Mouse (Mus musculus) gastrocnemius, postnatal 10 days (tissue): ENCODE measurements around the gene Myt1. TPM values are rescaled to one million over a fixed set of nuclear protein-coding genes. Genes with fewer than 3 reads are reported as not detected.

Experiments
- DNase-seq: peaks from one replicate; pipeline ENCODE4 v3.0.0; 2021; ENCODE audit warnings: mixed read lengths
- long read RNA-seq, 2 experiments: library from polyadenylated mRNA; stranded (forward); transcript quantifications; one replicate each; pipeline ENCODE4 v2.0.0; 2021
- total RNA-seq, 2 experiments: library from RNA; stranded (reverse); gene quantifications; 2 replicates each; pipeline ENCODE4 v1.2.3; 2021

Gene Myt1
- under 1 TPM in 1 of 2 experiments, not detected in 1; 0.09 TPM for total RNA-seq
- long read RNA-seq, experiment 1: 0 reads
- long read RNA-seq, experiment 2: 0 reads

DNA sequence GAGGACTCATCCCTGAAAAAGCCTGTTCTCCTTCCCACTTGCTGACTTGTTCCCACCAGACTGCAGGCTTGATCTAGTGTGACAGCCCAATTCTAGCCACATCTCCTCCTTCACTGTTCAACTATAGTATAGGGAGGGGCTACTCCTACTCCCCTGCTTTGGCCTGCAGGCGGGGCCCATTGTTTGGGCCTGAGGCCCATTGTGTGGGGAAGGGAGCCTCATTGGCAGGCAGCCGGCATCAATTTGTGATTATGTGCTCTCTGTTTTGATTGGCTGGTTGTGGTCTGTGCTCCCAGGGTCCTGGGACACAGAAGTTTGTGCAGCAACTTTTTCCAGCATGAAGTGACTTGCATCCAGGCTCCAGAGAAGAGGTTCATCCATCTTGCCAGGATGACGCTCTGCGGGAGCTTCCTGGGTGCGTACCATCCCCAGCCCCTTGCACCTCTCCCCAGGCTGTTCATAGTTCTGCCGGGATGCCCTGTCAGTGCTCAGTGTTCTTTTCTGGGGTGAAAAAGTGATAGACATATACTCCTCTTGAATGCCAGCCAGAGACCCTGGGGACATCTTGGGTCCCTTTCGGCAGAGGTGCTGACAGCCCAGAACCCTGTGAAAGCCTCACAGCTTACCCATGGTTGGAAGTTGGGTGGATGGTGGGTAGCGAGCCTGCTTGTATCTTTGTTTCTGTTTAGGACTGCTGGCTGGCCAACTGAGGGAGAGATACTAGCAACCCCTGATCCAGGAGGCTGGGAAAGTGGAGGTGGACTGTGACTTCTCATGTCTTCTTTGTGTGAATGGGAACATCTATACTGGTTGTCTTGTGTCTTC, at the start of gene Myt1:
Gene Myt1, plus strand, starts transcription at position 327 of the 825 bp plus-strand sequence.
- DNase-seq: no peak

DNA sequence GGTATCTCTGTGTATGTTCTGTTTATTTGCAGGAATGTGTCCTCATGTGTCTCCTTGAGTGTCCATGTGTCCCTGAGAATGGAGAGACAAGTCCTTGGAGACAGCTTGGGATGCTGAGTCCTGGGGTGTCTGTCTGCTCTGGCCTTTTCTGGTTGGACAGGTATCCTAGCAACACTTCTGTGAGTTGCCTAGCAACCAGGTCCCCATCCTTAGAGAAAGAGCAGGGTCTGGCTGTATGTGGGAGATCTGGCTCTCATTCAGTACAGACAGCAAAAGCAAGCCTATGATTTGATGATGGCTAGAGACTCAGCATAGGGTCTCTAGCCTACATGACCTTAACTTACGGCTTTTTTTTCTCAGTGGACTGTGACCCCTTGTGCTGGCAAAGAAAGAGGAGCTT, 49.4 kb upstream of the Myt1 start:
- no peak for DNase-seq

DNA sequence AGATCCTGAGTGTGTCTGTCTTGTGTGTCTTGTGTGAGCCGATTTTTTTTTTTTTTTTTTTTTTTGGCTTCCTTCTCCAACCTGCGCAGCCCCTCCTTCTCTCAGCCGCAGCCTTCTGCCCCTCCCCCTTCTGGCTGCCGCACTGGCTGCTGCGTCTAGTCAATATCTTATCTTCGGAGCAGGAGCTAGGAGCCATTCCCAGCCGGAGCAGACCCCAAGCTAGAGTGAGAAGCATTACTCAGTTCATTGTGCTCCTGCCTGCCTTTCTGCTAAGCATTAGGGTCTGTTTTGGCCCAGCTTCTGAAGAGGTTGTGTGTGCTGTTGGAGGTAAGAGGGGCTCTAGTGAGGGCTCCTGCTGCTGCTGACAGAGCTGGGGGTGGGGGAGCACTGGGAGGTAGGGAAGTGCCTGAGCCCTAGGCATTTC, 48.2 kb upstream of the Myt1 start, which contains the start of gene Oprl1:
Gene Oprl1, plus strand, starts transcription at position 114 of the 424 bp plus-strand sequence.
- no peak for DNase-seq

DNA sequence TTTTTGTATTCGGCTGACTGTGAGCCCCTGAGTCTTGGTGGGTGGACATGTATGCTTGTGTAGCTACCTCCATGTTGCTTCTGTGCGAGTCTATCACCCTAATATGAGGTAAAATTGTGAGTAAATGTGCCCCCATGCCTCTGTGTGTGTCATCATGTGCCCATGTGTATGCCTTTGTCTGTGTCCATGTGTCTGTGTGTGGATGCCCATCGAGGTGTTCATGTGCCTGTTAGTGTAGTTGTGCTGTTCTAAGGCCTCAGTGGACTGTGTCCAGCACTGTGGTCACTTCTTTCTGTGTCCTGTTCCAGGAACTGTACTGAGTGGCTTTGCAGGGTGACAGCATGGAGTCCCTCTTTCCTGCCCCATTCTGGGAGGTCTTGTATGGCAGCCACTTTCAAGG, 47.8 kb upstream of the Myt1 start:
- DNase-seq: no peak

DNA sequence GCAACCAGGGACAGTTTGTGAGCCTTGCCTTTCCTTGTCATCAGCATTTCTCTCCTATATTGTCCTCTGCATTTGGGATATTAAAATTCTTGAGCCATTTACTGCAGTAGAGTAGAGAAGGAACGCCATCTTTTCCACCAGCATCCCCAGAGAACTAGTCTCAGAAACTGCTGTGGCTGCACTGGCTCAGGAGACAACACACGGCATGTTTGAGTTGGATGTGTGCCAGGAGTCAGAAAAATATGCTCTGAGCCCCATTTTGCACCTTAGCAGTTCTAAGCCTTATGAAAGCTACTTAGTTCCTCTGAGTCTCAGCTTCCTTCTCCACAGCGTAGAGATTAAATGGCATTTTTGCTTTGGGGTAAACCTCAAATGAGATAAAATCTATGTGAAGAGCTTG, 46.1 kb upstream of the Myt1 start:
- no peak for DNase-seq

DNA sequence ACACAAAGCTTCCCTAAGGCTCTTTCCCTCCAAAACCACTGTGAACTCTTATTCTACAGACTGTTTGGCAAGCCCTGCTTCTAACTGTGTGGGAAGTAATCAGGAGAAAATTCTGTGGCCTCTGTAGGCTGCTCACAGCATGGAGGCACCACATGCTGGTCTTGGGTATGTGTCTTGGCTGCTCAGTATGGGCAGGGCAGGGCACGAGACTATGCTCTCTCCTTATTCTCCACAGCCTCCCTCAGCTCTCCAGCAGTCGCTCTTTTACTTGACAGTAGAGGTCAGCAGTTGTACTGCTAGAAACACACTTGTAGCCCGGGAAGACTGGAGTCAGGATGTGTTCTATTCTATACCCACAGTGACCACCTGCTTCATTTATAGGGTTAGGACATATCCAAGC, 43.1 kb upstream of the Myt1 start:
- no peak for DNase-seq

DNA sequence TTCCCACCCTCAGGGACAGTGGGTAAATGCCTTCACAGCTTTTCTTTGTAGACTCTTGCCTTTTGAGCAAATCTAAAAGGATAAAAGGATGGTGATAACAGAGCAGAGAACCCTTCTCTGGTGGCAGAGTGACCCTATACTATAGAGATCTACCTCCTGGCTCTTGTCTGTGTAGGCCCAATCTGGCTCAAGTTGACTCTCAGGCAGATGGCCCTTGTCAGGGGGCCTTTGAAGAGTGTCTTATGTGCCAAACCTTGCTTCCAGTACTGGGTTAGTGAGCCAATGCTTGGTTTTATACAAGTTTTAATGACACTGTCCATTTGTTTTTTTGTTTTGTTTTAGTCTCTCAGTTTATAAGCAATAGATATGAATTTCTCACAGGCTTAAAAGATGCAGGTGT, 41.9 kb upstream of the Myt1 start:
- DNase-seq: no peak

DNA sequence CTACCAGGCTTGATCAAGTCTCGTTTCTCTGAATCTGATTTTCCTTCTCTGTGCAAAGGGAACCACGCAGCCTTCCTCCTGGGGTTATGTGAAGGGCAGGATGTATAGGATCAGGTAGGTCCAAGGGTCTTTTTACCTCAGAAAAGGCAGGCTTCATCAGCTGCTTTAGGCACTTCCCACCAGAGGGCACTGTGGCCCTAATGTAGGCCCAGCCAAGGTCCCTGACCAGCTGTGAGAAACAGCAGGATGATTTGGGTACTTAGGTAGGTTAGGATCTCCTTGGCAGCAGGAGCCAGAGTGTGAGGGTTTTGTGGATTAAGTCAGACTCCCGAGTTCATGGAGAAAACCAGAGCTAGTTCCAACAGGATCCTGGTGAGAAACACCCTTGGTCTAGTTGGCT, 40.9 kb upstream of the Myt1 start:
- DNase-seq: no peak

DNA sequence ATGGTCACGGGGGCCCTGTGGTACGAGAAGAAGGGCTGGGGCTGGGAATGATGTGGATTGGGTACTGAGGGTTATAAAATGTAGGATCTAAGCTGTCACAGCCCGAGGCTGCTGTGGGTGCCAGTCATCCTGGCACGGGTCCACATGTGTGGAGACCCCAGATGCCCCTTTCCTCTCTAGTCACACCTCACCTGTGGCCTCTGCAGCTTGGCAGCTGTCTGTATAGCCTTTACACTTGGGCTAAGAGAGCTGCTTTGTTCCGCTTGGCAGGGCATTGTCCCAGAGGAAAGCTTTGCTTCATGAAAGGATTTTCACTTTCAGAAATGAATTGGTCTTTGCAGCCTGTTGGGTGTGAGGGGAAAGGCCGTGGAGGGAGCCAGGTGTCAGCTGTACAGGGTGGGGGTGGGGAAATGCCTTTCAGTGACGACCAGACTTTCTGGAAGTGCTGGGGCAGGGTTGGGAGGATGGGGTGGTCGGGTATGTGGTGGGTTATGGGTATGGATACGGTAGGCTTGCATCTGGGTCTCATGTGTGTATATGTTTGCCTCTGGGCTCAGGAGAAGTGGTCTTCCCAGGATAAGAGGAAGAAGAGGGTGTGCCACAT, 35.4 kb upstream of the Myt1 start:
- no peak for DNase-seq

DNA sequence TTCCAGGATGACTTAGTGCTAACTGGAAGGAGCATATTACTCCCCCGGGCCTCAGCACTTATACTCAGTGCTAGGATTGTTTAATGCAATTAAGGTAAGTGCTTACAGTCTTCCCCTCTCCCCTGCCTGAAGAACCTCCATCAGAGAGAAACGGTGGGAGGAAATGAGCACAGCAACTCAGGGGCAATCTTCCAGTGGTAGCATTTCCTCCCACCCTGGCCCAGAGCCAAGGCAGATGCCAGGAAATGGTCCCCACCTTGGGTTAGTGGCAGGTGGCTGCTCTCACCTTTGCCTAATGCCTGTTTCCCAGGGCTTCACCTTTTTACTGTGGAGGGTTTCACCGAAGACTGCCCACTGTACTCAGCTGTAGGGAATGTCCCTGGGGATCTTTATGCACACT, 33.1 kb upstream of the Myt1 start:
- DNase-seq: no peak

DNA sequence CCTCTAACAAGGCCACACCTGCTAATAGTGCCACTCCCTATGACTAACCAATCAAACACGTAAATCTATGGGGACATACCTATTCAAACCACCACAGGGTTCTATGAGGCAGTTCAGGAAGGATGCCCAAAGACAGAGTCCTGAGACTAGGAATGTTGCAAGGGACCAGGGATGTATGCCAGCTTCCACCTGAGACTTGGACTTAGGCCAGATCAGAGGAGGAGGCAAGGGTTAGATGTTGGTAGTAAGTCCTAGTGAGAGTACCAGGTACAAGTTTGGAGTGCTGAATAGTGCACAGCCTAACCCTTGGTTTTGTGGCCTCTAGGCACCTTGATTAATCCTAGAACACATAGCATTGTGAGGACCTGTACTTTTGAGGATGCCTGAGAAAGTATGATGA, 10.5 kb upstream of the Myt1 start:
- no peak for DNase-seq

DNA sequence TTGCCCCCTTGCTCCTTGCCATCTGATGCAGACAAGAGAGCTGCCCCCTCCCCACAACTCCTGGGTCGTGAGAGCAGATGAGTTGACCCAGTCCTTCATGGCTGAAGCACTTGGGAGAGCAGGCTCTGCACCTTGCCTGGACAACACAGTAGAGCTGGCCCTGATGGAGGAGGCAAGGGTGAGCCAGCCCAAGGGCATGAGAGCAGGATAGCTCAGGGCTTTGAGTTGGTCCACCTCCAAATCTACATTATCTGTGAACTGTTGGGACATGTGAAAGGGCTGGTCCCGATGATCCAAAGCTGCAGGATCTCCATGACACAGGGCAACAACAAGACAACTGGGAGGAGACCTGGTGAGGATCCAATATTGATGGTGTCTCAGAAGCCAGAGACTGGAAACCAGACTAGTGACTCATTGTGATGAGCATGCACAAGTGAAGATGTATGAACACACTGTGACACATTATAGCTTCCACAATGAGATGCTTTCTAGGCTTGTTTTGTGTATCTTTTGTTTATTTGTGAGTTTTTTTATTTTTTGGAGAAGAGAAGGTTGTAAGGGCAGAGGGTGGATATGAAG, 4.9 kb upstream of the Myt1 start:
- DNase-seq: no peak

DNA sequence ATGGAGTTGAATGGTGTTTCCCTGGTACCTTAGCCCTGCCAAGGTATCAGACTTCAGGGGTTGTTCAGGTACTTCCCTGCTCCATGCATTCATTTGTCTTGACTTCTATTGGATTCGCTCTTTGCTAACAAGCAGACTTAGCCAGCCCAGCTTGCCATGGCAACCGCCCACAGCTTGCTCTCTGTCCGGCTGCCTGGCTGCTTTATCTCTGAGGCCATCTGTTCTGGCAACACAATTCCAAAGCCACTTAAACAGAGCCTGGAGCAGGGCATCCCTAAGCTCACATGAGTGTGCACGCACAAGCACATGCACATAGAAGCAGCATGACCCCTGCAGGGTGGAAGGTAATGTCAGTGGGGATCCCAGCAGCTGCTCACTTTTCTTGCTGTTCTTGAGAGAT, 4.1 kb upstream of the Myt1 start:
- DNase-seq: no peak

DNA sequence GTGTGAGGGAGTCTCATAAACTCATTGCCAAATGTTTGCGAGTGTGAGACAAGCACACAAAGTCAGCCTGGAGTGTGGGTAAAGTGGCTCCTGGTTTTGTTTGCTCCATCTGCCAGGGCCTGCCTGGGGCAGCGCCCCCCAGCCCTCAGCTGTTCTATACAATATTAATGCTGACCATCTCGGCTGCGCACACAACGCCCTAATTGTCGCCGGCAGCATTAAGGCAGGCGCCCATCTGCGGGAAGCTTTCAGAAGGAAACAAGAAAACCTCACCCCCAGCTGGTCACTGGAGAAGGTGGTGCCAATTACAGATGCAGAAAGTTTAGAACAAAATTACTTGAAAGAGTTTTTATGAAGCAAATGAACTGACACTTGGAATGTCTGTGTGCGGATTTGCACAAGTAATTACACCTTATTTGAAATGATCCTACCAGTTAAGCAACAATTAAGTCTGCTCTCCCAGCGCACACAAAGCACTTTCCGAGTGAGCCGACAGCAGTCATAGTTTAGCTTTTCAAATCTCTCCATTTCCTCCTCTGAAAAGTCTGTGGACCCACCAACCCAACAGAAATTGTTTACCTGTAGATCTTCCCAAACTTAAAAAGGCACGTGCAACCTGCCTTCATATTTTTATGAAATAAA, 875 bp downstream of the Myt1 start:
- no peak for DNase-seq

DNA sequence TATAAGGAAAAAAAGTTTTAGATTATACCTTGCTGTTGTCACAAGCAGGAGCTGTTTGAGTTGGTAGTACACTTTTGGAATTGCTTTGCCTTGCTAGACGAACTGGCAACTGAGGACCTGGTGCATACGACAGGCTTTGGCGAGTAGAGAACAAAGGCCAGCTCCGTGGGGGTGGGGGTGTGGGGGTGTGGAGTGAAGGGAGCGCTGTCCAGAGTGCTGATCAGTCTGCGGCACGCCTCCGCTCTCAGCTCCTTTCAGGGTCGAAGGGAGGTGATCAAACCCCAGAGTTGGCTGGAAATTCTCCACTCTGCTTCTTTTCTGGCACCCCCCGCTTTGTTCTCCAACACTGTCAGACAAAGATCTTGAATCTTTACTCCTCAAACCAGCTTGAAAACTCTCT, 1.5 kb downstream of the Myt1 start:
- DNase-seq: peak; percentile 12

DNA sequence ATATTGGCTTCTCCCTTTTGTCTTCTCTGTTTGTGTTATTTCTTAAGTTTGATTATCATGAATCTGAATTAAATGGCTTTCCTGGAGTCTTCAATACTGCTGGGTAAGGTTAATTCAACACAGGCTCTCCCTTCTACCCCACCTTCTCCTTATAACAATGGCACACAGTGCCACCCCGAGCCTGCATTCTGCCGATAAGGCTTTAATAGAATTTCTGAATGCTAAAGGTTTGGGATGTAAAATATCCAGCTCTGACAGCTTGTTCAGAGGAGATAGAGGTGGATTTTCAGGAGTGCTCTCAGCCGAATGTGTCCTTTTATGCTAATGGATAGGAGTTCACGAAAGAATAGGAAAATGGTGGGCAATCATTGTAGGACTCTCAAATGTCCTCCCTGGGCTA, 2.1 kb downstream of the Myt1 start:
- DNase-seq: no peak

DNA sequence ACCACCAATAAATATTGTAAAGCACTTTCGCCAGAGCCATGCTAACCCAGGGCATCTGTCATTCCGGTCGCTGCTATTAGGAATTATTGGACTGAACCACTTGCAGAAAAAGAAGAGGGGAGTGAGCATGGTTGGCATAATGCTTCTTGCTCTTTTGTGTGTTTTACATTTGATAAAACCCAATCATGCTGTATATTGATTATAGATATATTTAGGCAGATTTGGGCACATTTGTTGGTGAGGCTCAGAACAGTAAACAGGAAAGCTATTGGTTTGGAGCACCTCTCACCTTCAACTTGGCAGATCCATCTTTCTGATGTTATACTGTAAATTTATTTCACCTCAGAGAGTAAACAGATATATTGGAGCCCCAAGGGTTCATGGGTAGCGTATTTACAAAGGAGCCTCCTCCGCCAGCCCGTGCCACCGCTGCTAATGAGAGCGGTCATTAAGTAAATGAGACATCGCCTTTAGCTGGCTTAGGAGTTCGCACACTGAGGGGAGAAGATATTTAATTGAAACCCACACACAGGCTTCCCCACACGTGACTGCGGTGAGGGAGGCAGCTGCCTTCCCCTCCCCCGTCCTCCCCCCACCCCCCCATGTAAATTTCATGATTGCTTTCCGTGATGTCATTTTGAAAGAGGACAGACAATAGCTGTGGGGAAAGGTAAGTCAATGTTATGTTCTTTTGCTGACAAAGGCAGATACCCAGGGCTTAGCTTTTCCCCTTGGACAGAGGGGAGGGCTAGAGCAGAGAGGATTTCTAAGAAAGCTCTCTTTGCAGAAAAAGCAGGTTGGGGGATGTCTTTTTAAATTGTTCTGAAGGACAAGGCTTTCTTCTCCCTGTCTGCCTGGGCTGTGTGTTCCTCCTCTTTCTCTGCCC, 3.8 kb downstream of the Myt1 start:
- no peak for DNase-seq

DNA sequence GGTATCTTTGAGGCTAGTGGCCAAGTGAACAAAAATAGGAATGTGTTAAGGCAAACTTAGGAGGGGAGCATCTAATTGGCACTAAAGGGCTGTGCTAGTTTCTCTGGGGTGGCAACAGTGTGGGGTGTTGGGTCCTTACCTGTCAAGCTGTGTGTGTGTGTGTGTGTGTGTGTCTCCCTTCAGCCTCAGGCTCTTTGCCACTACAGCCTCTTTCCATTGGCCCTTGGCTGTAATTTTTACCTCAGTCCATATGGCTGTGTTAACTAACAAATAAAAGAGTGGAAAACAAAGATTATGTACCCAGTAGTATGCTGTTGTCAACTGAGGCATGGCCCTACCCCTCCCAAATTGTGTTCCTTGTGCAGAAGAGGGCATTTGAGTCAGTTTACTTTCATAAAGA, 5.3 kb downstream of the Myt1 start:
- no peak for DNase-seq

DNA sequence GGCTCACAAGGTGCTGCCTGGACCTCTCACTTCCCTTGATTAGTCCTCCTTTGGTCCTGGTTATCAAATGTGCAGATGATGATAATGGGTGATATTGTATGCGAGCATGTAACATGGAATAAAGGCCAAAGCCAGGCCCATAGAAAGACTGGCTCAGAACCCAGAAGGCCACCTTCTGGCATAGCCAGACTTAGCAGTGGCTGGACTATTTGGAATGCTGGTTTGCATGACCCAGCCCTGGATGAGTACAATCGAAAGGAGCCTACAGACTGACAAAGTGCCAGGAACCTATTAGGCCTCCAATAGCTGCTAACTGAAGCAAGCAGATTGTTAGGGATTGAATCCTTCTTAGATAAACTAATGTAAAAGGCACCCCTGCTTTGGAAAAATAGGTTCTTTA, 6.3 kb downstream of the Myt1 start:
- DNase-seq: no peak

DNA sequence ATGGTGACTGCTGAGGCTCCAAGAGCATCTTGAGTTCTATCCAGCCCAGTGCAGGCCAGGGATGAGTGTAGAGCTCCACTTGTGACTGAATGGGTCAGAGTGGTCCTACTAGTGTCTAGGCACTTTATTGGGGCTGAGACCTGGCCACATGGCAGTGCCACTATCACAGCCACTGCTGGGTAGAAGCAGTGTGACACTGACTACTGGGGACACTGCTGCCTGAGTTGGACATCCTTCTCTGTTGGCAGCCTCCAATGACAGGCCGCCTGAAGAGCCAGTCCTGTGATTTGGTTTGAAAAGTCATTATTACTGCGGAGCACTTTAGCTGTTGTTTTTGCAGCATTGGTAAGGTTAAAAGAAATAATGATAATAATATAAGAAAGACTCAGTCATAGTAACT, 10.1 kb downstream of the Myt1 start:
- DNase-seq: no peak

DNA sequence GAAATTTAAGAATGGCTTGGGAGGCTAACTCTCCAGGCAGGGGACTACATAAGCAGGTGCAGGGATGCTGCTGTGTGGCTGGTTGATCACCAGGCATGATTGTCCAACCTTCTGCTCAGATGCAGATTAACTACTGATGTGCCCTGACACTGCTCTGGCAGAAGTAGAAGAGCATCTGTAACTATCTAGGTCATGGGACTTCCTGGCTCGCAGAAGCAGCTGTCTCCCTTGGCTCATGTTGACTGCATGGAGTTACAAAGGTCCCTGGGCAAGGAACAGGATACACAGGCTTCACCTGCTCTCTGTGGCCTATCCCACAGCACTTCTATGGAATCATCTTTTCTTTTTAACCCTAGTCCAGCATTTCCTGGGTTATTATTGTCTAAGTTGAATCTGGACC, 12.7 kb downstream of the Myt1 start:
- DNase-seq: no peak

DNA sequence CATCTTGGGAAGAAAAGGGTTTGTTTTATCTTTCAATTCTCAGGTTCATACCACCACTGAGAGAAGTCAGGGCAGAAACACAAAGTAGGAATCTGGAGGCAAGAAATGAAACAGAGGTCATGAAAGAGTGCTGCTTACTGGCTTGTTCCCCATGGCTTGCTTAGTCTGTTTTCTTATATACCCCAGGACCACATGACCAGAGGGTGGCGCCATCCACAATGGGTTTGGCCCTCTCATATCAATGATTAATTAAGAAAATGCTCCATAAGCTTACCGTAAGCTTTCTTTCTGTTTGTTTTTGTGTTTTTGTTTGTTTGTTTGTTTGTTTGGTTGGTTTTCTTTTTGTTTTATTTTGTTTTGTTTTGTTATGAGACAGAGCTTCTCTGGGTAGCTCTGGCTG, 14.6 kb downstream of the Myt1 start:
- no peak for DNase-seq
